Mouse (Mus musculus): Measurements from ENCODE around the gene Slc19a1. TPM values are rescaled to one million over a fixed set of nuclear protein-coding genes. Genes with fewer than 3 reads are reported as not detected.

Gene Slc19a1
- total RNA-seq (2021): 1 to 10 TPM; 4.0 to 5.0 TPM
- long read RNA-seq, experiment 1, transcript Slc19a1-201 (6 exons, 2,347 nt): major isoform, 5 of 8 reads
- long read RNA-seq, experiment 1, partial matches to known transcripts: 1 of 8 reads
- long read RNA-seq, experiment 1, other reads (novel, unspliced or antisense): 0 of 8 reads
- long read RNA-seq, experiment 2, partial matches to known transcripts: 2 of 14 reads
- long read RNA-seq, experiment 2, other reads (novel, unspliced or antisense): 5 of 14 reads

- intact Hi-C loops (cut with DNase I): no loop called here
- no peak for DNase-seq
Observed at GRCm38 (mm10) chr10:77031768-77032375, at the start of gene Slc19a1. TSS of gene Slc19a1 (plus strand) at chr10:77032241.

GRCm38 (mm10) chr10:76988586-76988985 is 43.5 kb upstream of the Slc19a1 start:
- no peak for DNase-seq

GRCm38 (mm10) chr10:76992456-76992855 is 39.6 kb upstream of the Slc19a1 start:
- no peak for DNase-seq
- intact Hi-C loops (cut with DNase I): no loop called here

More at GRCm38 (mm10) chr10:76988586-76988985, 43.5 kb upstream of the Slc19a1 start:
- intact Hi-C loops (cut with DNase I): no loop called here

GRCm38 (mm10) chr10:76997759-76998513 is 34.1 kb upstream of the Slc19a1 start:
- intact Hi-C loops (cut with DNase I): no loop called here
- DNase-seq: peak; percentile 75 to 82

GRCm38 (mm10) chr10:77004936-77005335 is 27.1 kb upstream of the Slc19a1 start:
- no peak for DNase-seq
- intact Hi-C loops (cut with DNase I): no loop called here

- DNase-seq: no peak
- intact Hi-C loops (cut with DNase I): no loop called here
Observed at GRCm38 (mm10) chr10:77007433-77008108, 24.5 kb upstream of the Slc19a1 start.

- no peak for DNase-seq
- intact Hi-C loops (cut with DNase I): no loop called here
Observed at GRCm38 (mm10) chr10:77008109-77008561, 23.9 kb upstream of the Slc19a1 start.

- no peak for DNase-seq
- intact Hi-C loops (cut with DNase I): no loop called here
Observed at GRCm38 (mm10) chr10:77008698-77009097, 23.3 kb upstream of the Slc19a1 start.

- DNase-seq: no peak
- intact Hi-C loops (cut with DNase I): no loop called here
Observed at GRCm38 (mm10) chr10:77011681-77012080, 20.4 kb upstream of the Slc19a1 start.

- intact Hi-C loops (cut with DNase I): no loop called here
Observed at GRCm38 (mm10) chr10:77016080-77016479, 16.0 kb upstream of the Slc19a1 start.

GRCm38 (mm10) chr10:77016499-77016898 is 15.5 kb upstream of the Slc19a1 start:
- intact Hi-C loops (cut with DNase I): no loop called here

More at GRCm38 (mm10) chr10:77016080-77016479, 16.0 kb upstream of the Slc19a1 start:
- DNase-seq: no peak

GRCm38 (mm10) chr10:77017061-77017460 is 15.0 kb upstream of the Slc19a1 start:
- DNase-seq: no peak
- intact Hi-C loops (cut with DNase I): no loop called here

More at GRCm38 (mm10) chr10:77016499-77016898, 15.5 kb upstream of the Slc19a1 start:
- DNase-seq: no peak

GRCm38 (mm10) chr10:77017662-77018061 is 14.4 kb upstream of the Slc19a1 start:
- no peak for DNase-seq
- intact Hi-C loops (cut with DNase I): no loop called here

- intact Hi-C loops (cut with DNase I): loop anchor here (1.0 to 5.0 kb wide), 3 partner anchors 59 to 229 kb away; partner anchors contain the start of gene Pcbp3
- DNase-seq: peak; percentile 71 to 85
Observed at GRCm38 (mm10) chr10:77021399-77022052, 10.5 kb upstream of the Slc19a1 start.

GRCm38 (mm10) chr10:77022301-77023130 is 9.5 kb upstream of the Slc19a1 start:
- no peak for DNase-seq
- intact Hi-C loops (cut with DNase I): loop anchor here (5.0 kb wide), 2 partner anchors 60 to 230 kb away; partner anchors contain the start of gene Pcbp3

- intact Hi-C loops (cut with DNase I): loop anchor here (5.0 kb wide), 2 partner anchors 62 to 232 kb away; partner anchors contain the start of gene Pcbp3
- DNase-seq: no peak
Observed at GRCm38 (mm10) chr10:77024231-77024630, 7.8 kb upstream of the Slc19a1 start.

GRCm38 (mm10) chr10:77026944-77027343 is 5.1 kb upstream of the Slc19a1 start:
- intact Hi-C loops (cut with DNase I): no loop called here
- DNase-seq: no peak

- intact Hi-C loops (cut with DNase I): no loop called here
- no peak for DNase-seq
Observed at GRCm38 (mm10) chr10:77028782-77029296, 3.2 kb upstream of the Slc19a1 start.

- DNase-seq: no peak
- intact Hi-C loops (cut with DNase I): no loop called here
Observed at GRCm38 (mm10) chr10:77029761-77030160, 2.3 kb upstream of the Slc19a1 start.
